Mouse (Mus musculus): ENCODE results near the gene Son.

GRCm38 (mm10) chr16:91601693-91602092 is 45.6 kb upstream of the Son start:
- TF ChIP-seq CTCF (conservative IDR thresholded peaks at IDR 0.05; ENCODE audit: insufficient read depth, insufficient read length, low read depth, low read length) (no peak), POLR2A (IDR thresholded peaks at IDR 0.05; ENCODE audit: low read depth, low read length) (no peak)
